Mouse (Mus musculus): Measurements from ENCODE around the gene Mtmr1.
"Not testable (repeated sequence)": the region's sequence is repeated elsewhere in the genome, so short reads cannot be mapped to it uniquely, and the experiment has no call there.

The Mtmr1 gene

GRCm38 (mm10) chrX:71364554-71364991, at the start of gene Mtmr1:
TSS of gene Mtmr1 (plus strand) at chrX:71364760.
- in situ Hi-C loops (cut with MboI): no loop called here

GRCm38 (mm10) chrX:71352033-71352432, 12.5 kb upstream of the Mtmr1 start:
- in situ Hi-C loops (cut with MboI): no loop called here

GRCm38 (mm10) chrX:71355331-71355730, 9.2 kb upstream of the Mtmr1 start:
- in situ Hi-C loops (cut with MboI): no loop called here

GRCm38 (mm10) chrX:71361793-71362192, 2.8 kb upstream of the Mtmr1 start:
- in situ Hi-C loops (cut with MboI): not testable (repeated sequence)

GRCm38 (mm10) chrX:71364062-71364461, 498 bp upstream of the Mtmr1 start:
- in situ Hi-C loops (cut with MboI): no loop called here

GRCm38 (mm10) chrX:71365011-71365410, 451 bp downstream of the Mtmr1 start:
- in situ Hi-C loops (cut with MboI): no loop called here

- in situ Hi-C loops (cut with MboI): no loop called here
Measured at GRCm38 (mm10) chrX:71365510-71365909, 950 bp downstream of the Mtmr1 start.

- in situ Hi-C loops (cut with MboI): no loop called here
Measured at GRCm38 (mm10) chrX:71366973-71367372, 2.4 kb downstream of the Mtmr1 start.

- in situ Hi-C loops (cut with MboI): no loop called here
Measured at GRCm38 (mm10) chrX:71376781-71377180, 12.2 kb downstream of the Mtmr1 start.

GRCm38 (mm10) chrX:71378435-71378834, 13.9 kb downstream of the Mtmr1 start:
- in situ Hi-C loops (cut with MboI): no loop called here

- in situ Hi-C loops (cut with MboI): no loop called here
Measured at GRCm38 (mm10) chrX:71381571-71381970, 17.0 kb downstream of the Mtmr1 start.

- in situ Hi-C loops (cut with MboI): no loop called here
Measured at GRCm38 (mm10) chrX:71396326-71396725, 31.8 kb downstream of the Mtmr1 start.

- in situ Hi-C loops (cut with MboI): no loop called here
Measured at GRCm38 (mm10) chrX:71406290-71406689, 41.7 kb downstream of the Mtmr1 start.

- in situ Hi-C loops (cut with MboI): no loop called here
Measured at GRCm38 (mm10) chrX:71408386-71408785, 43.8 kb downstream of the Mtmr1 start.

- in situ Hi-C loops (cut with MboI): no loop called here
Measured at GRCm38 (mm10) chrX:71412776-71413175, 48.2 kb downstream of the Mtmr1 start.

- in situ Hi-C loops (cut with MboI): no loop called here
Measured at GRCm38 (mm10) chrX:71413616-71414015, 49.1 kb downstream of the Mtmr1 start.

- in situ Hi-C loops (cut with MboI): loop anchor here (10.0 kb wide), 1 partner anchor 180 kb away; no protein-coding TSS in a partner anchor
Measured at GRCm38 (mm10) chrX:71424852-71425251, 60.3 kb downstream of the Mtmr1 start.

- in situ Hi-C loops (cut with MboI): loop anchor here (10.0 kb wide), 1 partner anchor 179 kb away; no protein-coding TSS in a partner anchor
Measured at GRCm38 (mm10) chrX:71425746-71426519, 61.4 kb downstream of the Mtmr1 start.

- in situ Hi-C loops (cut with MboI): loop anchor here (10.0 kb wide), 1 partner anchor 177 kb away; no protein-coding TSS in a partner anchor
Measured at GRCm38 (mm10) chrX:71427491-71427890, 62.9 kb downstream of the Mtmr1 start.

- in situ Hi-C loops (cut with MboI): no loop called here
Measured at GRCm38 (mm10) chrX:71430900-71431299, 66.3 kb downstream of the Mtmr1 start.

- in situ Hi-C loops (cut with MboI): no loop called here
Measured at GRCm38 (mm10) chrX:71434448-71434847, 69.9 kb downstream of the Mtmr1 start.

GRCm38 (mm10) chrX:71434860-71435259, 70.3 kb downstream of the Mtmr1 start:
- in situ Hi-C loops (cut with MboI): no loop called here

GRCm38 (mm10) chrX:71435542-71435941, 71.0 kb downstream of the Mtmr1 start:
- in situ Hi-C loops (cut with MboI): no loop called here

GRCm38 (mm10) chrX:71439473-71439872, 74.9 kb downstream of the Mtmr1 start:
- in situ Hi-C loops (cut with MboI): no loop called here
